In genomic region chr4:83976067-83976466, GRCm38 (mm10) we compare ENCODE assay signal across 12 mouse cellular contexts.
DNase-seq lines count a peak whose midpoint lies in the region; ATAC-seq and TF ChIP-seq lines count a peak whose summit lies in the region.
"Had no signal": no experiment of that assay in that cellular context is flagged by ENCODE, and none has a peak within 500 bp of the region (broad histone marks: within the 10 kb centered on the region; RNA-seq: fewer than 3 reads in every experiment).

No protein-coding gene starts in this region.

- peaks cover 19% of the 10 kb centered on the region for H3K4me1 ChIP-seq in intestine, embryonic 14.5 days (replicated peaks; ENCODE audit: control insufficient read depth, insufficient read depth, low read length)
- no peaks in the 10 kb centered on the region; the same call in 1 of the 2 replicates for H3K4me1 ChIP-seq in intestine, postnatal 0 days (replicated peaks; ENCODE audit: control insufficient read depth, insufficient read depth, low read length)
- H3K4me1 ChIP-seq in embryonic facial prominence, embryonic 14.5 days (ENCODE audit: control insufficient read depth, insufficient read depth, low read length), result peaks cover 9% of the 10 kb centered on the region

- no peak overlapping the region for H3K4me3 ChIP-seq in intestine, embryonic 14.5 days (ENCODE audit: low read depth, low read length)
- H3K4me3 ChIP-seq in intestine, postnatal 0 days (ENCODE audit: low read depth, low read length), result no peak overlapping the region
- H3K4me3 ChIP-seq in embryonic facial prominence, embryonic 14.5 days (ENCODE audit: low read depth, low read length), result no peak overlapping the region
- H3K4me3 ChIP-seq: erythroblast, embryonic 14.5 days; heart, adult 2 months had no signal

- no peak for TF ChIP-seq CTCF in intestine, postnatal 0 days (IDR thresholded peaks at IDR 0.05; ENCODE audit: low read depth)

- H3K9me3 ChIP-seq in intestine, embryonic 14.5 days (ENCODE audit: control insufficient read depth, low read length), result peaks cover 4% of the 10 kb centered on the region; the same call in 1 of the 2 replicates
- H3K9me3 ChIP-seq in intestine, postnatal 0 days (ENCODE audit: control insufficient read depth), result no peaks in the 10 kb centered on the region
- H3K9me3 ChIP-seq in embryonic facial prominence, embryonic 14.5 days (ENCODE audit: control insufficient read depth, low read length), result no peaks in the 10 kb centered on the region

- peak; percentile 60 for DNase-seq in intestine, embryonic 14.5 days (ENCODE audit: low spot score)
- peak; percentile 38 for DNase-seq in embryo, embryonic 11.5 days (ENCODE audit: low read depth, low spot score)
- DNase-seq in embryonic facial prominence, embryonic 14.5 days (ENCODE audit: low spot score), result peak; percentile 54
- peak; percentile 44 for DNase-seq in neural tube, embryonic 10.5 days (ENCODE audit: extremely low spot score, low spot score)
- DNase-seq in spleen, adult 18-20 months, result no peak
- DNase-seq in right cerebral cortex, postnatal 14 days, result no peak
- DNase-seq: cerebellum, adult 11-12 months; heart, adult 2 months; kidney, adult 2 months; thymus, postnatal 14 days had no signal

- peak overlapping the region; percentile 67 for H3K27ac ChIP-seq in intestine, embryonic 14.5 days (ENCODE audit: low read depth)
- H3K27ac ChIP-seq in intestine, postnatal 0 days (ENCODE audit: low read depth, low read length), result no peak overlapping the region
- peak overlapping the region; percentile 16; the same call in 1 of the 2 replicates for H3K27ac ChIP-seq in embryonic facial prominence, embryonic 14.5 days (replicated peaks; ENCODE audit: low read depth, low read length)
- H3K27ac ChIP-seq: heart, adult 2 months had no signal

- no peaks in the 10 kb centered on the region for H3K36me3 ChIP-seq in intestine, embryonic 14.5 days (ENCODE audit: control insufficient read depth, insufficient read depth, low read length)
- H3K36me3 ChIP-seq in intestine, postnatal 0 days (ENCODE audit: control insufficient read depth, insufficient read depth), result no peaks in the 10 kb centered on the region
- H3K36me3 ChIP-seq in embryonic facial prominence, embryonic 14.5 days (ENCODE audit: control insufficient read depth, insufficient read depth, low read length), result no peaks in the 10 kb centered on the region

- no peaks in the 10 kb centered on the region for H3K27me3 ChIP-seq in intestine, embryonic 14.5 days (replicated peaks; ENCODE audit: control insufficient read depth, insufficient read depth, low read length)
- no peaks in the 10 kb centered on the region for H3K27me3 ChIP-seq in intestine, postnatal 0 days (replicated peaks; ENCODE audit: control insufficient read depth, insufficient read depth, low read length)
- H3K27me3 ChIP-seq in embryonic facial prominence, embryonic 14.5 days (replicated peaks; ENCODE audit: control insufficient read depth, insufficient read depth, low read length), result no peaks in the 10 kb centered on the region

- no peak overlapping the region for H3K9ac ChIP-seq in intestine, embryonic 14.5 days (ENCODE audit: low read length)
- H3K9ac ChIP-seq in intestine, postnatal 0 days (ENCODE audit: low read depth, low read length), result no peak overlapping the region
- no peak overlapping the region for H3K9ac ChIP-seq in embryonic facial prominence, embryonic 14.5 days (ENCODE audit: low read depth, low read length)

- 0 out of 2 replicates have a peak, but pooled peaks have one; percentile 53 for ATAC-seq in intestine, embryonic 14.5 days (replicated peaks; ENCODE audit: low FRiP score, low TSS enrichment, low read depth)
- ATAC-seq in intestine, postnatal 0 days, result no peak
- peak; percentile 50; the same call in 1 of the 2 replicates for ATAC-seq in embryonic facial prominence, embryonic 14.5 days (ENCODE audit: low read depth)

- 24% methylated on average over 12 of the region's 12 CpGs for WGBS in intestine, embryonic 14.5 days
- WGBS in intestine, postnatal 0 days, result 43% methylated on average over 12 of the region's 12 CpGs
- 42% methylated on average over 12 of the region's 12 CpGs for WGBS in embryonic facial prominence, embryonic 14.5 days

- 0 out of 2 replicates have a peak overlapping the region, but pooled peaks have one; percentile 13 for H3K4me2 ChIP-seq in intestine, embryonic 14.5 days (ENCODE audit: low read length)
- H3K4me2 ChIP-seq in intestine, postnatal 0 days (replicated peaks; ENCODE audit: low read depth), result no peak overlapping the region
- peak overlapping the region; percentile 11; the same call in 1 of the 2 replicates for H3K4me2 ChIP-seq in embryonic facial prominence, embryonic 14.5 days (ENCODE audit: low read depth, low read length)

Comparison
In these comparisons a context has a peak if more than half of its experiments do, and no peak if none do; other contexts are left out.
1. DNase-seq: peak in intestine, embryonic 14.5 days (single experiment), embryo, embryonic 11.5 days (single experiment), embryonic facial prominence, embryonic 14.5 days (single experiment) and neural tube, embryonic 10.5 days (single experiment); none in spleen, adult 18-20 months (0 of 2) and right cerebral cortex, postnatal 14 days (single experiment).